Mouse (Mus musculus) G1E-ER4 (cell line): ENCODE measurements around the gene Tub. TPM values are rescaled to one million over a fixed set of nuclear protein-coding genes. Genes with fewer than 3 reads are reported as not detected.

Source experiments
- GATA1 ChIP-seq: IDR thresholded peaks from one replicate; pipeline ENCODE4 v1.8.0; 2012; ENCODE audit warnings: low read length, inconsistent platforms
- polyA plus RNA-seq: library from polyadenylated mRNA; stranded (reverse); fragments of >175 nt; gene quantifications from 2 replicates; pipeline ENCODE4 v1.2.3, GENCODE M21; 2012

The Tub gene
- polyA plus RNA-seq, 1 experiment = not detected

- no peak for TF ChIP-seq GATA1
Measured at GRCm38 (mm10) chr7:109011596-109012180, 61.5 kb downstream of the Tub start.

GRCm38 (mm10) chr7:109012575-109012974 lies 62.4 kb downstream of the Tub start:
- no peak for TF ChIP-seq GATA1

- no peak for TF ChIP-seq GATA1
Measured at GRCm38 (mm10) chr7:109012998-109013625, 63.0 kb downstream of the Tub start.

GRCm38 (mm10) chr7:109014851-109015250 lies 64.7 kb downstream of the Tub start:
- TF ChIP-seq GATA1 = no peak

GRCm38 (mm10) chr7:109016378-109016923 lies 66.3 kb downstream of the Tub start:
- TF ChIP-seq GATA1 = no peak

- no peak for TF ChIP-seq GATA1
Measured at GRCm38 (mm10) chr7:109019243-109019642, 69.1 kb downstream of the Tub start.

GRCm38 (mm10) chr7:109021428-109021827 lies 71.3 kb downstream of the Tub start:
- no peak for TF ChIP-seq GATA1

GRCm38 (mm10) chr7:109025743-109026142 lies 75.6 kb downstream of the Tub start:
- no peak for TF ChIP-seq GATA1

- TF ChIP-seq GATA1 = no peak
Measured at GRCm38 (mm10) chr7:109026976-109027375, 76.8 kb downstream of the Tub start.

GRCm38 (mm10) chr7:109027721-109028120 lies 77.6 kb downstream of the Tub start:
- no peak for TF ChIP-seq GATA1

- no peak for TF ChIP-seq GATA1
Measured at GRCm38 (mm10) chr7:109028204-109028603, 78.1 kb downstream of the Tub start.

- no peak for TF ChIP-seq GATA1
Measured at GRCm38 (mm10) chr7:109029961-109030465, 79.9 kb downstream of the Tub start.

- no peak for TF ChIP-seq GATA1
Measured at GRCm38 (mm10) chr7:109031331-109031730, 81.2 kb downstream of the Tub start.

- no peak for TF ChIP-seq GATA1
Measured at GRCm38 (mm10) chr7:109032054-109032453, 81.9 kb downstream of the Tub start.

- TF ChIP-seq GATA1 = no peak
Measured at GRCm38 (mm10) chr7:109038121-109038735, 88.1 kb downstream of the Tub start.

- no peak for TF ChIP-seq GATA1
Measured at GRCm38 (mm10) chr7:109038987-109039386, 88.8 kb downstream of the Tub start.
